Mouse (Mus musculus): ENCODE data around the gene Rbm28. TPM values are rescaled to one million over a fixed set of nuclear protein-coding genes. Genes with fewer than 3 reads are reported as not detected.

Rbm28 gene
- total and polyA plus RNA-seq, 2 experiments = 3.3 to 8.0 TPM

- no peak for DNase-seq (ENCODE audit: extremely low read depth, low read depth, low spot score)
- Histone ChIP-seq H3K4me1 (ENCODE audit: control insufficient read depth, insufficient read depth, low read length) (no peaks in the 10 kb centered on the region), H3K4me3 (ENCODE audit: insufficient read depth, low read depth, low read length) (no peak overlapping the region), H3K9ac (ENCODE audit: low read depth, low read length) (no peak overlapping the region), H3K36me3 (ENCODE audit: control insufficient read depth, insufficient read depth, low read length) (peaks cover 19% of the 10 kb centered on the region), H3K27ac (replicated peaks; ENCODE audit: insufficient read depth, low read depth, low read length) (peak overlapping the region; percentile 36; the same call in 1 of the 2 replicates), H3K79me2 (ENCODE audit: control insufficient read depth, insufficient read depth, low read length) (no peaks in the 10 kb centered on the region), H3K27me3 (ENCODE audit: control insufficient read depth, insufficient read depth, low read length) (no peaks in the 10 kb centered on the region)
- no peak for TF ChIP-seq POLR2A (IDR thresholded peaks at IDR 0.05; ENCODE audit: extremely low read depth, insufficient read depth, low read length)
- TF ChIP-seq CTCF (IDR thresholded peaks at IDR 0.05; ENCODE audit: low read depth, low read length) = no peak
- 73% methylated on average over 12 of the region's 12 CpGs for WGBS
Observed at GRCm38 (mm10) chr6:29145456-29146307, 19.1 kb downstream of the Rbm28 start.

GRCm38 (mm10) chr6:29144971-29145370 is 19.8 kb downstream of the Rbm28 start:
- no peak for TF ChIP-seq CTCF (IDR thresholded peaks at IDR 0.05; ENCODE audit: low read depth, low read length)
- TF ChIP-seq POLR2A (IDR thresholded peaks at IDR 0.05; ENCODE audit: extremely low read depth, insufficient read depth, low read length) = no peak
- H3K27me3 ChIP-seq (ENCODE audit: control insufficient read depth, insufficient read depth, low read length) = no peaks in the 10 kb centered on the region
- WGBS = 89% methylated on average over 3 of the region's 3 CpGs
- H3K9ac ChIP-seq (ENCODE audit: low read depth, low read length) = no peak overlapping the region
- no peak overlapping the region for H3K27ac ChIP-seq (replicated peaks; ENCODE audit: insufficient read depth, low read depth, low read length)
- peaks cover 21% of the 10 kb centered on the region for H3K36me3 ChIP-seq (ENCODE audit: control insufficient read depth, insufficient read depth, low read length)
- peak; percentile 9 for DNase-seq (ENCODE audit: extremely low read depth, low read depth, low spot score)
- H3K4me1 ChIP-seq (ENCODE audit: control insufficient read depth, insufficient read depth, low read length) = no peaks in the 10 kb centered on the region
- no peaks in the 10 kb centered on the region for H3K79me2 ChIP-seq (ENCODE audit: control insufficient read depth, insufficient read depth, low read length)
- H3K4me3 ChIP-seq (ENCODE audit: insufficient read depth, low read depth, low read length) = no peak overlapping the region

- Histone ChIP-seq H3K27me3 (ENCODE audit: control insufficient read depth, insufficient read depth, low read length) (no peaks in the 10 kb centered on the region), H3K79me2 (ENCODE audit: control insufficient read depth, insufficient read depth, low read length) (no peaks in the 10 kb centered on the region), H3K4me3 (ENCODE audit: insufficient read depth, low read depth, low read length) (no peak overlapping the region), H3K36me3 (ENCODE audit: control insufficient read depth, insufficient read depth, low read length) (peaks cover 24% of the 10 kb centered on the region), H3K4me1 (ENCODE audit: control insufficient read depth, insufficient read depth, low read length) (no peaks in the 10 kb centered on the region), H3K9ac (ENCODE audit: low read depth, low read length) (no peak overlapping the region), H3K27ac (replicated peaks; ENCODE audit: insufficient read depth, low read depth, low read length) (no peak overlapping the region)
- WGBS = 41% methylated on average over 5 of the region's 5 CpGs
- TF ChIP-seq CTCF (IDR thresholded peaks at IDR 0.05; ENCODE audit: low read depth, low read length) = peak; percentile 58
- TF ChIP-seq POLR2A (IDR thresholded peaks at IDR 0.05; ENCODE audit: extremely low read depth, insufficient read depth, low read length) = no peak
- peak; percentile 26 for DNase-seq (ENCODE audit: extremely low read depth, low read depth, low spot score)
Observed at GRCm38 (mm10) chr6:29143608-29144007, 21.2 kb downstream of the Rbm28 start.

GRCm38 (mm10) chr6:29137441-29137840 is 27.4 kb downstream of the Rbm28 start:
- H3K27me3 ChIP-seq (ENCODE audit: control insufficient read depth, insufficient read depth, low read length) = no peaks in the 10 kb centered on the region
- H3K79me2 ChIP-seq (ENCODE audit: control insufficient read depth, insufficient read depth, low read length) = no peaks in the 10 kb centered on the region
- 95% methylated on average over 9 of the region's 9 CpGs for WGBS
- no peak for DNase-seq (ENCODE audit: extremely low read depth, low read depth, low spot score)
- peaks cover 59% of the 10 kb centered on the region for H3K36me3 ChIP-seq (ENCODE audit: control insufficient read depth, insufficient read depth, low read length)
- no peak for TF ChIP-seq CTCF (IDR thresholded peaks at IDR 0.05; ENCODE audit: low read depth, low read length)
- TF ChIP-seq POLR2A (IDR thresholded peaks at IDR 0.05; ENCODE audit: extremely low read depth, insufficient read depth, low read length) = no peak
- no peak overlapping the region for H3K27ac ChIP-seq (replicated peaks; ENCODE audit: insufficient read depth, low read depth, low read length)
- no peak overlapping the region for H3K9ac ChIP-seq (ENCODE audit: low read depth, low read length)
- H3K4me1 ChIP-seq (ENCODE audit: control insufficient read depth, insufficient read depth, low read length) = no peaks in the 10 kb centered on the region
- H3K4me3 ChIP-seq (ENCODE audit: insufficient read depth, low read depth, low read length) = no peak overlapping the region

GRCm38 (mm10) chr6:29133100-29133499 is 31.7 kb downstream of the Rbm28 start:
- no peak for DNase-seq (ENCODE audit: extremely low read depth, low read depth, low spot score)
- H3K27me3 ChIP-seq (ENCODE audit: control insufficient read depth, insufficient read depth, low read length) = no peaks in the 10 kb centered on the region
- H3K4me1 ChIP-seq (ENCODE audit: control insufficient read depth, insufficient read depth, low read length) = no peaks in the 10 kb centered on the region
- TF ChIP-seq CTCF (IDR thresholded peaks at IDR 0.05; ENCODE audit: low read depth, low read length) (no peak), POLR2A (IDR thresholded peaks at IDR 0.05; ENCODE audit: extremely low read depth, insufficient read depth, low read length) (no peak)
- no peak overlapping the region for H3K27ac ChIP-seq (replicated peaks; ENCODE audit: insufficient read depth, low read depth, low read length)
- peaks cover 64% of the 10 kb centered on the region for H3K36me3 ChIP-seq (ENCODE audit: control insufficient read depth, insufficient read depth, low read length)
- H3K4me3 ChIP-seq (ENCODE audit: insufficient read depth, low read depth, low read length) = no peak overlapping the region
- H3K9ac ChIP-seq (ENCODE audit: low read depth, low read length) = no peak overlapping the region
- no peaks in the 10 kb centered on the region for H3K79me2 ChIP-seq (ENCODE audit: control insufficient read depth, insufficient read depth, low read length)
- WGBS = 95% methylated on average over 9 of the region's 9 CpGs

GRCm38 (mm10) chr6:29126878-29127426 is 37.9 kb downstream of the Rbm28 start:
- peaks cover 47% of the 10 kb centered on the region for H3K36me3 ChIP-seq (ENCODE audit: control insufficient read depth, insufficient read depth, low read length)

More at GRCm38 (mm10) chr6:29126878-29127426, 37.9 kb downstream of the Rbm28 start:
- no peak overlapping the region for H3K27ac ChIP-seq (replicated peaks; ENCODE audit: insufficient read depth, low read depth, low read length)
- no peaks in the 10 kb centered on the region for H3K4me1 ChIP-seq (ENCODE audit: control insufficient read depth, insufficient read depth, low read length)
- no peak overlapping the region for H3K4me3 ChIP-seq (ENCODE audit: insufficient read depth, low read depth, low read length)
- no peaks in the 10 kb centered on the region for H3K79me2 ChIP-seq (ENCODE audit: control insufficient read depth, insufficient read depth, low read length)
- no peak overlapping the region for H3K9ac ChIP-seq (ENCODE audit: low read depth, low read length)
- H3K27me3 ChIP-seq (ENCODE audit: control insufficient read depth, insufficient read depth, low read length) = no peaks in the 10 kb centered on the region
- TF ChIP-seq CTCF (IDR thresholded peaks at IDR 0.05; ENCODE audit: low read depth, low read length) (no peak), POLR2A (IDR thresholded peaks at IDR 0.05; ENCODE audit: extremely low read depth, insufficient read depth, low read length) (no peak)
- 97% methylated on average over 7 of the region's 7 CpGs for WGBS
- no peak for DNase-seq (ENCODE audit: extremely low read depth, low read depth, low spot score)
